Mouse (Mus musculus): Measurements from ENCODE around the gene Tnfrsf25.

GRCm38 (mm10) chr4:152157779-152158584 lies 42.2 kb downstream of the Tnfrsf25 start:
- TF ChIP-seq POLR2A (IDR thresholded peaks at IDR 0.05; ENCODE audit: borderline replicate concordance, insufficient read depth, low read length) (no peak), CTCF (IDR thresholded peaks at IDR 0.05; ENCODE audit: borderline replicate concordance, insufficient read depth, low read depth, low read length) (peak; percentile 65)

Data from cerebellum, adult 2 months (tissue).